Mouse (Mus musculus) embryonic facial prominence, embryonic 15.5 days (tissue): ENCODE results near the gene Thoc7. TPM values are rescaled to one million over a fixed set of nuclear protein-coding genes. Genes with fewer than 3 reads are reported as not detected.
"Not testable (repeated sequence)": the region's sequence is repeated elsewhere in the genome, so short reads cannot be mapped to it uniquely, and the experiment has no call there.

Experiments
- ATAC-seq: fragments of 200-750 bp; cut with Nextera tagmentation; 2 replicates; pipeline ENCODE4 v1.8.0; 2017; ENCODE audit warnings: low read depth, moderate TSS enrichment; ENCODE audit not compliant: insufficient number of reproducible peaks, low FRiP score, low TSS enrichment
- H3K27ac ChIP-seq: fragments of 300-500 bp; sonication (generic); replicated peaks from 2 replicates; pipeline ENCODE4 v1.5.1; 2015; ENCODE audit warnings: mild to moderate bottlenecking, inconsistent platforms
- H3K27me3 ChIP-seq: fragments of 300-500 bp; sonication (generic); 2 replicates; pipeline ENCODE4 v1.6.1; 2015; ENCODE audit warnings: inconsistent platforms
- H3K36me3 ChIP-seq: fragments of 300-500 bp; sonication (generic); 2 replicates; pipeline ENCODE4 v1.6.1; 2015; ENCODE audit warnings: mild to moderate bottlenecking, inconsistent platforms
- H3K4me1 ChIP-seq: fragments of 300-500 bp; sonication (generic); 2 replicates; pipeline ENCODE4 v1.6.1; 2015; ENCODE audit warnings: inconsistent platforms
- H3K4me2 ChIP-seq: fragments of 300-500 bp; sonication (generic); replicated peaks from 2 replicates; pipeline ENCODE4 v1.6.1; 2015; ENCODE audit warnings: mild to moderate bottlenecking, inconsistent platforms
- H3K4me3 ChIP-seq: fragments of 300-500 bp; sonication (generic); replicated peaks from 2 replicates; pipeline ENCODE4 v1.5.1; 2015; ENCODE audit warnings: mild to moderate bottlenecking, inconsistent platforms
- H3K9ac ChIP-seq: fragments of 300-500 bp; sonication (generic); 2 replicates; pipeline ENCODE4 v1.6.1; 2015; ENCODE audit warnings: inconsistent platforms
- H3K9me3 ChIP-seq: fragments of 300-500 bp; sonication (generic); replicated peaks from 2 replicates; pipeline ENCODE4 v1.6.1; 2016; ENCODE audit warnings: inconsistent platforms
- WGBS: fragments of 180-500 bp; shearing (Covaris S2); methylation state at CpG from one replicate; pipeline ENCODE4 v1.1.7; 2015; 5-methylcytosine and 5-hydroxymethylcytosine counted together
- polyA plus RNA-seq: library from polyadenylated mRNA; unstranded; fragments of >200 nt; fragmentation: Nextera tagmentation; extraction: Ambion mirVana; gene quantifications from 2 replicates; pipeline ENCODE4 v1.2.1, GENCODE M21; 2015

Gene Thoc7
- polyA plus RNA-seq, 1 experiment from 2014 or later, result 160 TPM

- Histone ChIP-seq H3K4me3 (no peak overlapping the region), H3K4me2 (no peak overlapping the region), H3K4me1 (no peaks in the 10 kb centered on the region), H3K27me3 (no peaks in the 10 kb centered on the region), H3K9ac (no peak overlapping the region), H3K9me3 (no peaks in the 10 kb centered on the region), H3K27ac (no peak overlapping the region), H3K36me3 (no peaks in the 10 kb centered on the region)
- ATAC-seq, result no peak
- WGBS, result 57% methylated on average over 5 of the region's 5 CpGs
Observed at GRCm38 (mm10) chr14:13968476-13968875, 6.8 kb upstream of the Thoc7 start.

- WGBS, result 52% methylated on average over 1 of the region's 1 CpGs
- no peak overlapping the region for H3K9ac ChIP-seq
- H3K27me3 ChIP-seq, result no peaks in the 10 kb centered on the region
- H3K9me3 ChIP-seq, result no peaks in the 10 kb centered on the region
- no peak overlapping the region for H3K4me2 ChIP-seq
- no peaks in the 10 kb centered on the region for H3K36me3 ChIP-seq
- H3K27ac ChIP-seq, result no peak overlapping the region
- no peaks in the 10 kb centered on the region for H3K4me1 ChIP-seq
- H3K4me3 ChIP-seq, result no peak overlapping the region
- no peak for ATAC-seq
Observed at GRCm38 (mm10) chr14:13967607-13968006, 6.0 kb upstream of the Thoc7 start.

DNA sequence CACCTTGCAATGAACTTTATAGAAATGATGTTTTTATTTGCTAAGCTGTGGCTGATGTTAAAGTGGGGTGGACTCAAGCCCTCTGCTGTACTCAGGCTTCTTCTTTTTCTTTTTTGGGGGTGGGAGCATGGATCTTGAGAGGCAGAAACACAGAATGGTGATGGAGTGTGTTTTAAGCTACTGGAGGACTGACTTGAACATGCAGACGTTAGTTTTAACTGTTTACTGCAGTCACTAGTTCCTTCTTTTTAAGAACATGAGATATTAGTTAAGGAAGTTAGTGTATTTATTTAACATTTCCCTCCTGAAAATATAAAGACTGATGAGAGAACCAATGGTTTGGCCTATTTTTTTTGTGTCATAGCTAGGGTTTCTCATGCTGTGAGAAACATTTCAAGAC is 1.9 kb upstream of the Thoc7 start:
- no peak overlapping the region for H3K27ac ChIP-seq
- H3K27me3 ChIP-seq, result no peaks in the 10 kb centered on the region
- H3K4me2 ChIP-seq, result no peak overlapping the region
- no peak overlapping the region for H3K9ac ChIP-seq
- H3K4me1 ChIP-seq, result peaks cover 9% of the 10 kb centered on the region; the same call in 1 of the 2 replicates
- H3K9me3 ChIP-seq, result no peaks in the 10 kb centered on the region
- H3K36me3 ChIP-seq, result no peaks in the 10 kb centered on the region
- WGBS, result 77% methylated on average over 1 of the region's 1 CpGs
- no peak for ATAC-seq
- H3K4me3 ChIP-seq, result no peak overlapping the region

GRCm38 (mm10) chr14:13962476-13962875 is 824 bp upstream of the Thoc7 start:
- peaks cover 9% of the 10 kb centered on the region; the same call in 1 of the 2 replicates for H3K4me1 ChIP-seq
- no peak overlapping the region for H3K9ac ChIP-seq
- 87% methylated on average over 6 of the region's 6 CpGs for WGBS
- H3K27ac ChIP-seq, result no peak overlapping the region
- H3K27me3 ChIP-seq, result no peaks in the 10 kb centered on the region
- H3K4me2 ChIP-seq, result no peak overlapping the region
- no peaks in the 10 kb centered on the region for H3K36me3 ChIP-seq
- no peak for ATAC-seq
- H3K9me3 ChIP-seq, result no peaks in the 10 kb centered on the region
- no peak overlapping the region for H3K4me3 ChIP-seq

- Histone ChIP-seq H3K27me3 (no peaks in the 10 kb centered on the region), H3K4me2 (peak overlapping the region; percentile 58), H3K4me3 (peak overlapping the region; percentile 89), H3K9ac (peak overlapping the region; percentile 81), H3K9me3 (no peaks in the 10 kb centered on the region), H3K36me3 (peaks cover 5% of the 10 kb centered on the region; the same call in 1 of the 2 replicates), H3K4me1 (peaks cover 9% of the 10 kb centered on the region; the same call in 1 of the 2 replicates), H3K27ac (peak overlapping the region; percentile 84)
- under 1% methylated on average over 49 of the region's 75 CpGs for WGBS
- ATAC-seq, result peak; percentile 84
Observed at GRCm38 (mm10) chr14:13960482-13961325, 948 bp downstream of the Thoc7 start.

DNA sequence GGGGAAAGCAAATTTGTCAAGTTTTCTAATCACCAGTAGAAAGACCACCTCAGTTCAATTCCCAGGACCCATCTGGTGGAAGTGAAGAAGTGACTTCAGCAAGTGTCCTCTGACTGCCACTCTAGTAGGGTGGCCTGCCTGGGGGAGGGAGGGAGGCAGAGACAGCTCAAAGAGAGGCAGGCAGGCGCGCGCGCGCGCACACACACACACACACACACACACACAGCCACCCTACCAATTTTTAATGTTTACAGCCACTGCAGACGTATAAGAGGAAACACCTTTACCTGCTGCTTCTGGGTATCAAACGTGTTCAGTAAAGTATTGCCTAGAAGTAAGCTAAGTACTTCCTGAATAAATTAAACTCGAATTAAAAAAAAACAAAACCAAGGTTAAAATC is 1.6 kb downstream of the Thoc7 start:
- peak overlapping the region; percentile 58 for H3K4me2 ChIP-seq
- no peaks in the 10 kb centered on the region for H3K27me3 ChIP-seq
- no peaks in the 10 kb centered on the region for H3K9me3 ChIP-seq
- H3K9ac ChIP-seq, result peak overlapping the region; percentile 81
- ATAC-seq, result no peak
- peaks cover 10% of the 10 kb centered on the region for H3K36me3 ChIP-seq
- H3K4me3 ChIP-seq, result peak overlapping the region; percentile 89
- H3K27ac ChIP-seq, result peak overlapping the region; percentile 84
- WGBS, result 0% methylated on average over 9 of the region's 9 CpGs
- peaks cover 9% of the 10 kb centered on the region; the same call in 1 of the 2 replicates for H3K4me1 ChIP-seq

- peaks cover 52% of the 10 kb centered on the region for H3K36me3 ChIP-seq
- H3K27ac ChIP-seq, ATAC-seq, H3K9ac ChIP-seq, H3K4me1 ChIP-seq, H3K9me3 ChIP-seq, H3K4me2 ChIP-seq, H3K27me3 ChIP-seq, H3K4me3 ChIP-seq: not testable (repeated sequence)
- 94% methylated on average over 3 of the region's 3 CpGs for WGBS
Observed at GRCm38 (mm10) chr14:13952151-13952550, 9.5 kb downstream of the Thoc7 start.

- Histone ChIP-seq H3K9me3 (no peaks in the 10 kb centered on the region), H3K9ac (no peak overlapping the region), H3K27me3 (no peaks in the 10 kb centered on the region), H3K4me2 (no peak overlapping the region), H3K27ac (no peak overlapping the region), H3K4me1 (no peaks in the 10 kb centered on the region), H3K36me3 (peaks cover 44% of the 10 kb centered on the region), H3K4me3 (no peak overlapping the region)
- no peak for ATAC-seq
Observed at GRCm38 (mm10) chr14:13950401-13950800, 11.3 kb downstream of the Thoc7 start.

- Histone ChIP-seq H3K4me1 (no peaks in the 10 kb centered on the region), H3K4me2 (no peak overlapping the region), H3K27ac (no peak overlapping the region), H3K36me3 (peaks cover 42% of the 10 kb centered on the region), H3K9ac (no peak overlapping the region), H3K9me3 (no peaks in the 10 kb centered on the region), H3K27me3 (no peaks in the 10 kb centered on the region), H3K4me3 (no peak overlapping the region)
- no peak for ATAC-seq
- WGBS, result 91% methylated on average over 7 of the region's 7 CpGs
Observed at GRCm38 (mm10) chr14:13948345-13948744, 13.3 kb downstream of the Thoc7 start.

GRCm38 (mm10) chr14:13944686-13945085 is 17.0 kb downstream of the Thoc7 start:
- no peak overlapping the region for H3K4me2 ChIP-seq
- WGBS, result 92% methylated on average over 4 of the region's 4 CpGs
- H3K4me1 ChIP-seq, result no peaks in the 10 kb centered on the region
- no peak overlapping the region for H3K4me3 ChIP-seq
- no peaks in the 10 kb centered on the region for H3K27me3 ChIP-seq
- H3K9ac ChIP-seq, result no peak overlapping the region
- H3K9me3 ChIP-seq, result no peaks in the 10 kb centered on the region
- no peak for ATAC-seq
- H3K36me3 ChIP-seq, result peaks cover 20% of the 10 kb centered on the region
- no peak overlapping the region for H3K27ac ChIP-seq

DNA sequence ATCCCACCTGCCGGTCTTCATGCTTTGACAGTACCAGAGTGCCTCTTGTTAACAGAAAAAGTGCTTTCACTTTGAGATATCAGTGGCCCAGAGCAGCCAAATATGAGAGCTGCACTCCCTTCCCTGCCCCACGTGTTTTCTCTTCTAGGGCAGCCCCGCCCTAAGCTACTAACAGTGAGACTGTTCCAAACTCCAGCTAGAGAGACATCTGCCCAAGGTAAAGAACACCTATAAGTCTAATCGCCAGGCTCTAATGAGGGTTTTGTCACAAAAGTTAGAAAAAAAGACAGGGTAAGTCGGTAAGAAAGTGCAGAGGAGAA is 27.6 kb downstream of the Thoc7 start:
- no peak for ATAC-seq
- H3K9ac ChIP-seq, result no peak overlapping the region

More for the DNA sequence above, 27.6 kb downstream of the Thoc7 start:
- H3K4me3 ChIP-seq, result peak overlapping the region; percentile 40
- no peaks in the 10 kb centered on the region for H3K27me3 ChIP-seq
- H3K9me3 ChIP-seq, result no peaks in the 10 kb centered on the region
- H3K4me2 ChIP-seq, result peak overlapping the region; percentile 69
- 40% methylated on average over 5 of the region's 5 CpGs for WGBS
- H3K27ac ChIP-seq, result no peak overlapping the region
- peaks cover 8% of the 10 kb centered on the region; the same call in 1 of the 2 replicates for H3K4me1 ChIP-seq
- no peaks in the 10 kb centered on the region for H3K36me3 ChIP-seq
